Mouse (Mus musculus) megakaryocyte progenitor cell, adult 5-6 weeks (primary cell): ENCODE measurements around the gene Tjp3. TPM values are rescaled to one million over a fixed set of nuclear protein-coding genes. Genes with fewer than 3 reads are reported as not detected.

Experiments used
- ATAC-seq: replicated peaks from 2 replicates; pipeline ENCODE4 v1.8.0; 2016; ENCODE audit warnings: mild to moderate bottlenecking, moderate TSS enrichment, inconsistent platforms; ENCODE audit not compliant: poor library complexity
- total RNA-seq, 2 experiments: library from RNA; stranded (forward) in 1 of 2; stranded (reverse) in 1 of 2; fragments of 157-497, 149-512 nt in 1 of 2; fragments of 200-1000 nt in 1 of 2; gene quantifications; 2 replicates each; pipeline versions ENCODE4 v1.2.3 to v1.2.4; 2015 to 2017

Tjp3 gene
- total RNA-seq, 2 experiments from 2014 or later, result 2.3 to 5.2 TPM

- no peak for ATAC-seq
Observed at GRCm38 (mm10) chr10:81299585-81300351, 8.4 kb upstream of the Tjp3 start.

DNA sequence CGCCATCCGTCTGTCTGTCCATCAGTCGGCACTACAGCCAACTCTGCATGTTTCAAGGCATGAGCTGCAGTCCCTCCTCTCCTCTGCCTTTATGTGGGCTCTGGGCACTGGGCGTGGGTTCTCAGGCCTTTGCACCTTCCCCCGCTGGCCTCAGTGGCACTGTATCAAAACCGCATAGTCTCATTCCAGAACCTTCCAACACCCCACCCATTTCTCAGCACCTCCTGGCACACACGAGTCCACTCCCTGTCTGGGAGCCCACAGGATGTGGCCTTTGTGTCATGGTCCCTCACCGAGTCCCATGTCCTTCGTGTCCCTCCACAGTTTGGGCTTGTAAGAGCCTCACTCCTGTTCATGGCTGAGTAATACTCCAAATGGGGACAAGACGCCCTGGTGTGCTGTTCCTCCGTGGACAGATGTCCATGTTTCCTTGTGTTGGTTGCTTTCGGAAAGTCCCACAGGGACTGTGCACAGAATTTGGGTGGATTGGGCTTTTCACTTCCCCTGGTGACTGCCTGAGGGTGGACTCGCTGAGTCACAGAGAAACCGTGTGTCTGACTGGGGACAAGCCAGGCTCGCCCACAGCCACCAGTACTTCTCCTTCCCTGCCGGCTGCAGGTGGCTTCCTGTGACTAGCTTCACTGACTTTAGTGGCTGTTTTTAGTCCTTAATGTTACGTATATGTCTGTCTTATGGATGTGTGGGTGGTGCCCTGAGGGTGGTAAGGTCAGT is 7.2 kb upstream of the Tjp3 start:
- peak; percentile 58 for ATAC-seq

DNA sequence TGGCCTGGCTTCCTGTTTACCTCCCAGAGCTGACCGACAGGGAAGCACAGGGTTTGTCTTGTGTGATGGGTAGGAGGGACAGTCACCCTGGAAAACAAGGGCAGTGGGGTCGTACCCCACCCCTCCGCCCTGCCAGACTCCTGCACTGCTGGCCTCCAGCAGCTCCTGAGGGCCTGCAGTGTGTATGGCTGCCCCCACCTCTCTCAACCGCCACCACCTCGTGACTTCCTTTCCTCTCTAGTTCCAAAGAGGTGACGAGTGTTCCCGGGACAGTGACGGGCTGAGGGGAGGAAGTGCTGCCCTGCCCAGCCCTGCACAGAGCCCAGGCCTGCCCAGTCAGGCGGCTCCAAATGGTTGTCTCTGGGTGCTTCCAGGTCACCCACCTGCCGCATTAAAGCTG is 6.5 kb upstream of the Tjp3 start:
- ATAC-seq, result peak; percentile 57

DNA sequence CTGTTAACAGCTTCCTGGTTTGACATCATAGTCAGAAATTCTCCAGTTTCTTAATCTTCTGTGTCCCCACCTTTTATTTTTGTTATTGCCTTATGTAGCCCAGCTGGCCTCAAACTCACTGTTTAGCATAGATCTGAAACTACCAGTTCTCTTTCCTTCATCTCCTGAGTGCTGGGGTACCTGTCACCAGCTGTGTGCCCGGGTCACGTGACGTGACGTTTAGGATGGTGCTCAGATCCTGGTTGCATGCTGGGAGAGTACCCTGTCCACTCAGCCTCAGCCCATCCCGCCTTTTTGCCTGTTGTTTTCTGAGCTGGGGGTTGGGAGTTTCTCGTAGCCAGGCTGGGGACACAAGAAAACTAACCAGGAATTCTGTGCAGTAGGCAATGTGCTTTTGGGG is 5.9 kb upstream of the Tjp3 start:
- ATAC-seq, result no peak

- no peak for ATAC-seq
Observed at GRCm38 (mm10) chr10:81295185-81295584, 3.8 kb upstream of the Tjp3 start.

DNA sequence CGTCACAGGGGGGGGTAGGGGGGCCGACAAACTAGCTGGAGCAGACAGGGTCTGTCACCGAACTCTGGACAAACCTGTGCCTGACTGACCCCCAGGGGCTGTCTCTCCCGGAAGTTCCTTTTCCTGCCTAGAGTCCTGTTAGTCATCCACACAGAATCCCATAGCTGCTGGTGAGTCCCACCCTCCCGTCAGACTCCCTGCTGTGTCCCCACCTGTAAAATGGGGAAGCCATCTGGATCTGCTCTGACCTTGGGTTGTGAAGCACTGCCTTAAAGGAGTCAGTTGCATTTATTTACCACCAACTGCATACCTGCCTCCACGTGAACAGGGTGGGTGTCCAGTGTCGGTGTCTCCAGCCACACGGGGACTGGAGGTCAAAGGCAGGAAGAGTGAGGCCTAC is 3.1 kb upstream of the Tjp3 start:
- ATAC-seq, result no peak

DNA sequence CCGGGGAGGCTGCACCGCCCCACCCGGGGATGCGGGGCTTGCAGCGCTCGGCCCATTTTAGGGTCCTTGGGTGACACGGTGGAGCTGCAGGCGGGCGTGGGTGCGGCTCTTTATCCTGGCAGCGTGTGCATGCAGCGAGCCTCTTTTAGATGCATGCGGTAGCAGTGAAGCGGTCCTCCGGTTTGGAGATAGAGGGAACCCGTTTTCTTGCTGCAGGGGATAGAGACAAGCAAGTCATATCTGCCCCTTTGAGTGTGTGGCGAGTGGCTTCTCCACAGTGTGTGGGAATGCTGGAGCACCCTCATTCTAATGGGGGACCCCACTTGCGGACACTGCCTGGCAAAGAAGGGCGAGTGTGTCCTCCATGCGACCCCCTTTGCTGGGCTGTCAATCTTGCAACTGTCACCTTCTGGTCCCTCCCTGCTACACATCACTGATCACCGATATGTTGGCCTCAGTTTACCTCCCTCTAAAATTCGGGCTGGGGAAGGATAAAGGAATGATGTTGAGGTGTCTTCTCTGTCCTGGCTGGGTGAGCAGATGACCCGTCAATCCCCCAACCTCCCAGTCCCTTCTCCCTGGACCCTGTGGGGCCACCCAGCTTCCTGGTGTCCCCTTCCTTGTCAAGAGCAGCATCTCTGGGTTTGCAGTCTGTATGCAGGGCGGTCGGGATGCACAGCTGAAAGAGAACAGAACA is 2.1 kb upstream of the Tjp3 start:
- ATAC-seq, result no peak

GRCm38 (mm10) chr10:81292554-81293333 is 1.4 kb upstream of the Tjp3 start, which contains the start of gene Pip5k1c:
Gene Pip5k1c (plus strand): TSS chr10:81292963.
- ATAC-seq, result peak; percentile 76

- no peak for ATAC-seq
Observed at GRCm38 (mm10) chr10:81290698-81291460, 502 bp downstream of the Tjp3 start.

GRCm38 (mm10) chr10:81289811-81290210 is 1.6 kb downstream of the Tjp3 start:
- ATAC-seq, result no peak

- peak; percentile 23 for ATAC-seq
Observed at GRCm38 (mm10) chr10:81289278-81289677, 2.1 kb downstream of the Tjp3 start.

- no peak for ATAC-seq
Observed at GRCm38 (mm10) chr10:81288601-81289000, 2.8 kb downstream of the Tjp3 start.

- ATAC-seq, result 0 out of 2 replicates have a peak, but pooled peaks have one; percentile 10
Observed at GRCm38 (mm10) chr10:81287513-81288157, 3.7 kb downstream of the Tjp3 start.

GRCm38 (mm10) chr10:81286586-81286985 is 4.8 kb downstream of the Tjp3 start:
- ATAC-seq, result no peak

DNA sequence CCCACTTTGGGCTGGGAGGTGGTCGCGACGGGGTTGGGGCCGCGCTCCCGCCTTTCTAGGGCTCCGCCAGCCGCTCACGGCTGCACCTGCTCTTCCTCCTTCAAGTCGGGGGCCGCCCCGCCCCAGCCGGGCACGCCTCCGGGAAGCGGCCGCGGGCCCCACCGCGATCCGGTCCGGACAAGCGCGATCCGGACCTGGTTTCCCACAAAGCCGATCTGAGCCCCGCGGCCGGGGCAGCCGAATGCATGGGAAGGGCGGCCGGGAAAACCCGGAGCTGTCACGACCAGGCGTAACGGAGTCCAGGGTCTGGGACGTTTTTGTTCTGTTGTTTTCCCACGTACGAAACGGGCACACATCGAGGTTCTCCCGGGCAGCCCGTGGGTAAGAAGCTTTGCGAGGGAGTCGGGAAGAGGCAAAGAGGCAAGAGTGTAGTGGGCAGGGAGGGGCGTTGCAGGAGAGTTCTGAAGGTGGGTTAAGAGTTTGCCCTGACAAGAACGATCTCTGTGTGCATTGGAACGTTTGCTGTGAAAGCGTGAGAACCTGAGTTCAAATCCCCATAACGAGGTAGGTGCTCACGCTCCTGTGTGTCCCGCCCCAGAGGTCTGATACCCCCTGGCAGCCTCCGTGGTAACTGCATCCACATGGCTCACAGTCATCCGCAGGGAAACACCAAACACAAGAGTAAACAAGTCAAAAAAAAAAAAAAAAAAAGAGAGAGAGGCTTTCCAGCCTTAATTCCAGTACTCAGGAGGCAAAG is 5.5 kb downstream of the Tjp3 start:
- ATAC-seq, result peak; percentile 83

GRCm38 (mm10) chr10:81284719-81285118 is 6.7 kb downstream of the Tjp3 start:
- no peak for ATAC-seq

- ATAC-seq, result no peak
Observed at GRCm38 (mm10) chr10:81284189-81284588, 7.2 kb downstream of the Tjp3 start.

DNA sequence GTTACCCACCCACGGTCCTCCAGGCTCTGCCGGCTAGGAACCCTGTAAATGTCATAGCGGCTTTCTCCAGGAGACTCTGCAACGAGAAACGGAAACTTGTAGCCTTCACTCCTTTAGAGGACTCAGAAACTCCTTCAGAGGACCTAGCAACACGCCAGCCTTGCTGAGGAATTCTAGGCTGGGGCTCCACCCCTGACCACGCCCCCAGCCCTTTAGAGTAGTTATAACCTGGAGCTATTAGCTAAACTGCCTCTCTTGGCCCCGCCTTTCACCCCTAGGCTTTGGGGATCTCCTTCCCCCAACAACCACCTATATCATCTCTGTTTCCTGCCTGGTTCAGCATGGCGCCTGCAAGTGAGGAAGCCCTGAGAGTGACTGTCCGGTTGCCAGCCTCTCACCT is 11.9 kb downstream of the Tjp3 start:
- peak; percentile 39; the same call in 1 of the 2 replicates for ATAC-seq

- no peak for ATAC-seq
Observed at GRCm38 (mm10) chr10:81277676-81278075, 13.7 kb downstream of the Tjp3 start.
